Mouse (Mus musculus) MEL (cell line): Measurements from ENCODE around the gene Poldip2. TPM values are rescaled to one million over a fixed set of nuclear protein-coding genes. Genes with fewer than 3 reads are reported as not detected.

Experiments
- DNase-seq: peaks from one replicate; pipeline ENCODE4 v3.0.0; 2011; ENCODE audit warnings: low read depth, low spot score
- H3K27ac ChIP-seq: 2 replicates; pipeline ENCODE4 v1.5.1; 2012; ENCODE audit warnings: low read depth, mild to moderate bottlenecking, control low read depth, low read length, moderate library complexity; ENCODE audit not compliant: control insufficient read depth
- H3K27me3 ChIP-seq, 2 experiments: fragments of 150-350 bp in 1 of 2; sonication (generic) in 1 of 2; 2 replicates each; pipeline ENCODE4 v1.6.1; 2012; ENCODE audit warnings: low read length in 2 of 2, mild to moderate bottlenecking in 2 of 2, improper control_type of control experiment in 1 of 2, moderate library complexity in 1 of 2; ENCODE audit not compliant: insufficient read depth in 2 of 2, control insufficient read depth in 1 of 2
- H3K36me3 ChIP-seq, 2 experiments: 2 replicates each; pipeline ENCODE4 v1.6.1; 2012 to 2014; ENCODE audit warnings: low read length in 2 of 2, improper control_type of control experiment in 1 of 2, inconsistent platforms in 1 of 2, mild to moderate bottlenecking in 1 of 2; ENCODE audit not compliant: insufficient read depth in 2 of 2, control insufficient read depth in 1 of 2
- H3K4me1 ChIP-seq, 2 experiments: fragments of 150-350 bp in 1 of 2; sonication (generic) in 1 of 2; 2 replicates each; pipeline ENCODE4 v1.6.1; 2012; ENCODE audit warnings: low read length in 2 of 2, improper control_type of control experiment in 1 of 2, mild to moderate bottlenecking in 1 of 2; ENCODE audit not compliant: insufficient read depth in 2 of 2, control insufficient read depth in 1 of 2
- H3K4me3 ChIP-seq, 2 experiments: fragments of 150-350 bp in 1 of 2; sonication (generic) in 1 of 2; 2 replicates each; pipeline ENCODE4 v1.5.1; 2012; ENCODE audit warnings: low read depth in 2 of 2, low read length in 2 of 2, mild to moderate bottlenecking in 2 of 2, moderate library complexity in 2 of 2, control low read depth in 1 of 2, improper control_type of control experiment in 1 of 2; ENCODE audit not compliant: control insufficient read depth in 1 of 2, insufficient read depth in 1 of 2
- H3K79me2 ChIP-seq: 2 replicates; pipeline ENCODE4 v1.6.1; 2012; ENCODE audit warnings: mild to moderate bottlenecking, low read length, moderate library complexity; ENCODE audit not compliant: control insufficient read depth, poor library complexity, insufficient read depth
- H3K9ac ChIP-seq: 2 replicates; pipeline ENCODE4 v1.6.1; 2012; ENCODE audit warnings: low read depth, mild to moderate bottlenecking, control low read depth, low read length, moderate library complexity; ENCODE audit not compliant: control insufficient read depth, poor library complexity, severe bottlenecking
- H3K9me3 ChIP-seq: fragments of 150-350 bp; sonication (generic); replicated peaks from 2 replicates; pipeline ENCODE4 v1.6.1; 2012; ENCODE audit warnings: mild to moderate bottlenecking, low read length, improper control_type of control experiment, moderate library complexity; ENCODE audit not compliant: insufficient read depth
- BHLHE40 ChIP-seq: IDR thresholded peaks from 2 replicates; pipeline ENCODE4 v1.6.1; 2012; ENCODE audit warnings: low read depth, mild to moderate bottlenecking, inconsistent platforms, low read length, improper control_type of control experiment, borderline replicate concordance
- CHD1 ChIP-seq: IDR thresholded peaks from 2 replicates; pipeline ENCODE4 v1.6.1; 2012; ENCODE audit warnings: low read depth, mild to moderate bottlenecking, inconsistent platforms, low read length, improper control_type of control experiment
- EP300 ChIP-seq, 2 experiments: IDR thresholded peaks; 2 replicates each; pipeline ENCODE4 v1.6.1; 2011; ENCODE audit warnings: improper control_type of control experiment in 2 of 2, low read length in 2 of 2, low read depth in 1 of 2, mild to moderate bottlenecking in 1 of 2
- ETS1 ChIP-seq: IDR thresholded peaks from 2 replicates; pipeline ENCODE4 v1.6.1; 2012; ENCODE audit warnings: low read depth, mild to moderate bottlenecking, inconsistent platforms, low read length, improper control_type of control experiment, moderate library complexity
- GATA1 ChIP-seq: IDR thresholded peaks from 2 replicates; pipeline ENCODE4 v1.6.1; 2011; ENCODE audit warnings: low read depth, low read length, improper control_type of control experiment
- JUND ChIP-seq: IDR thresholded peaks from 2 replicates; pipeline ENCODE4 v1.6.1; 2011; ENCODE audit warnings: low read depth, mild to moderate bottlenecking, improper control_type of control experiment, low read length
- KAT2A ChIP-seq: conservative IDR thresholded peaks from 2 replicates; pipeline ENCODE4 v1.6.1; 2012; ENCODE audit warnings: low read depth, low read length, improper control_type of control experiment, inconsistent platforms
- MAFK ChIP-seq: IDR thresholded peaks from 2 replicates; pipeline ENCODE4 v1.6.1; 2011; ENCODE audit warnings: low read depth, mild to moderate bottlenecking, low read length, improper control_type of control experiment, borderline replicate concordance
- MAX ChIP-seq: IDR thresholded peaks from 2 replicates; pipeline ENCODE4 v1.6.1; 2011; ENCODE audit warnings: low read length, improper control_type of control experiment
- MXI1 ChIP-seq: IDR thresholded peaks from 2 replicates; pipeline ENCODE4 v1.6.1; 2011; ENCODE audit warnings: mild to moderate bottlenecking, low read depth, low read length, improper control_type of control experiment
- MYC ChIP-seq: IDR thresholded peaks from 2 replicates; pipeline ENCODE4 v1.6.1; 2011; ENCODE audit warnings: low read depth, mild to moderate bottlenecking, low read length, improper control_type of control experiment, moderate library complexity
- POLR2A ChIP-seq, 2 experiments: IDR thresholded peaks; 2 replicates each; pipeline ENCODE4 v1.6.1; 2011 to 2012; ENCODE audit warnings: low read length in 2 of 2, mild to moderate bottlenecking in 2 of 2, control low read depth in 1 of 2, improper control_type of control experiment in 1 of 2, low read depth in 1 of 2, moderate library complexity in 1 of 2; ENCODE audit not compliant: control insufficient read depth in 1 of 2, insufficient read depth in 1 of 2, poor library complexity in 1 of 2
- RAD21 ChIP-seq: IDR thresholded peaks from 2 replicates; pipeline ENCODE4 v1.6.1; 2011; ENCODE audit warnings: mild to moderate bottlenecking, low read depth, low read length, improper control_type of control experiment
- RCOR1 ChIP-seq: IDR thresholded peaks from 2 replicates; pipeline ENCODE4 v1.6.1; 2012; ENCODE audit warnings: low read depth, mild to moderate bottlenecking, inconsistent platforms, low read length, improper control_type of control experiment
- SIN3A ChIP-seq: IDR thresholded peaks from 2 replicates; pipeline ENCODE4 v1.6.1; 2012; ENCODE audit warnings: low read length, improper control_type of control experiment, inconsistent platforms
- TAL1 ChIP-seq: IDR thresholded peaks from 2 replicates; pipeline ENCODE4 v1.6.1; 2012; ENCODE audit warnings: mild to moderate bottlenecking, inconsistent platforms, low read length, moderate library complexity, mixed read lengths
- TCF12 ChIP-seq: IDR thresholded peaks from 2 replicates; pipeline ENCODE4 v1.6.1; 2014; ENCODE audit warnings: low read depth, mild to moderate bottlenecking, inconsistent platforms, low read length, improper control_type of control experiment, moderate library complexity
- USF1 ChIP-seq: IDR thresholded peaks from 2 replicates; pipeline ENCODE4 v1.6.1; 2014; ENCODE audit warnings: low read depth, mild to moderate bottlenecking, inconsistent platforms, low read length, improper control_type of control experiment, moderate library complexity
- USF2 ChIP-seq, 2 experiments: IDR thresholded peaks; 2 replicates each; pipeline ENCODE4 v1.6.1; 2011 to 2012; ENCODE audit warnings: improper control_type of control experiment in 2 of 2, low read length in 2 of 2, borderline replicate concordance in 1 of 2, inconsistent platforms in 1 of 2, low read depth in 1 of 2, mild to moderate bottlenecking in 1 of 2; ENCODE audit not compliant: insufficient read depth in 1 of 2
- ZMIZ1 ChIP-seq: IDR thresholded peaks from 2 replicates; pipeline ENCODE4 v1.6.1; 2012; ENCODE audit warnings: low read depth, mild to moderate bottlenecking, inconsistent platforms, low read length, improper control_type of control experiment, moderate library complexity
- polyA plus RNA-seq, 2 experiments: library from polyadenylated mRNA; stranded (reverse) in 1 of 2; unstranded in 1 of 2; fragments of >175 nt in 1 of 2; fragments of >200 nt in 1 of 2; gene quantifications; 2 replicates each; pipeline versions ENCODE4 v1.2.1 to v1.2.4; 2012; ENCODE audit warnings: low replicate concordance in 2 of 2, low read depth in 1 of 2; ENCODE audit not compliant: insufficient read length in 2 of 2, insufficient read depth in 1 of 2, missing spikeins in 1 of 2
- total RNA-seq: library from RNA; depleted of rRNA; stranded (reverse); fragments of 300-350 nt; gene quantifications from 2 replicates; pipeline ENCODE4 v1.2.3, GENCODE M21; 2012; rRNA removed

The Poldip2 gene
- total and polyA plus RNA-seq, 3 experiments, result 166 to 260 (median 182) TPM

DNA sequence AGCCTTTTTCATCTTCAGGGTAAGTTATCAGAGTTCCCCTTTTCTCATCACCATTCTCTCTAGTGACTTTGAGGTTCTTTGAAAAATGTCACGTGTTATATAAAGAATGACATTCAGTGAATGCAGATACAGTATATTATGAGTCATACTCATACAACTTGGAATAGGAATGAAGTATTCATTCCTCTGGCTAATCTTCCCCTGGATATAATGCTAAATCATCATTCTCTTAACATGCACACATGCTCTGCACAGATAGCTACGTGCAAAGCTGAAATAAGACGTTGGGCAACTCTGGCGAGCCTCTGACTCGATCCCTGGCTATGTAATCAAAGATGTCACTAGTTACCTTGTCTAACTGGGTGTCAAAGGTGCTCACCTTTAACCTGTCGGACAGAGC, 59.9 kb downstream of the Poldip2 start:
- Histone ChIP-seq H3K4me1 (peaks cover 15% of the 10 kb centered on the region in 2 experiments), H3K9me3 (no peaks in the 10 kb centered on the region), H3K9ac (no peak overlapping the region), H3K27me3 (no peaks in the 10 kb centered on the region), H3K36me3 (peaks cover 0 to 17% of the 10 kb centered on the region in 2 experiments), H3K79me2 (no peaks in the 10 kb centered on the region), H3K27ac (peak overlapping the region; percentile 26; the same call in 1 of the 2 replicates), H3K4me3 (no peak overlapping the region)
- peak; percentile 87 for DNase-seq
- peak; percentile 68 for TF ChIP-seq TAL1
- peak; percentile 72 for TF ChIP-seq TCF12
- peak; percentile 79 to 80 for TF ChIP-seq EP300 (IDR thresholded peaks at IDR 0.05; ENCODE audit: low read depth in 1 of 2, low read length in 2 of 2)
- peak; percentile 50 for TF ChIP-seq RCOR1
- peak; percentile 95 for TF ChIP-seq ETS1
- peak; percentile 89 for TF ChIP-seq USF1
- TF ChIP-seq SIN3A, result peak; percentile 90
- TF ChIP-seq KAT2A, result no peak
- TF ChIP-seq CHD1, result no peak
- peak; percentile 94 for TF ChIP-seq BHLHE40
- no peak for TF ChIP-seq RAD21
- TF ChIP-seq MYC, result peak; percentile 92
- TF ChIP-seq USF2 (IDR thresholded peaks at IDR 0.05; ENCODE audit: borderline replicate concordance in 1 of 2, insufficient read depth in 1 of 2, low read depth in 1 of 2, low read length in 2 of 2), result peak in 1 of 2 experiments; percentile 36; a peak in 1 of 4 replicates
- peak; percentile 83; the same call in 1 of the 2 replicates for TF ChIP-seq JUND
- TF ChIP-seq GATA1, result peak; percentile 76
- TF ChIP-seq POLR2A (IDR thresholded peaks at IDR 0.05; ENCODE audit: control insufficient read depth in 1 of 2, insufficient read depth in 1 of 2, low read depth in 1 of 2, low read length in 2 of 2, poor library complexity in 1 of 2), result no peak
- TF ChIP-seq MAX, result peak; percentile 96
- peak; percentile 79; the same call in 1 of the 2 replicates for TF ChIP-seq MAFK
- TF ChIP-seq ZMIZ1, result no peak
- TF ChIP-seq MXI1, result peak; percentile 85

Other genes starting within 250 kb of the Poldip2 start
- gene BC030499, start 221.4 kb upstream of the Poldip2 start, total RNA-seq, result 0.73 and 1.6 TPM in 2 replicates
- gene BC030499, start 221.4 kb upstream of the Poldip2 start, polyA plus RNA-seq, result 1 to 10 TPM in 1 of 2 experiments, not detected in 1; 1.1 TPM
- gene Spag5, start 210.7 kb upstream of the Poldip2 start, total RNA-seq, result 40.1 and 50.9 TPM in 2 replicates
- gene Spag5, start 210.7 kb upstream of the Poldip2 start, polyA plus RNA-seq, result 100 to 1,000 TPM in 1 of 2 experiments, 10 to 100 TPM in 1; 77.5 to 274 TPM
- 3.0 and 4.0 TPM in 2 replicates for gene Aldoc, start 189.2 kb upstream of the Poldip2 start, total RNA-seq
- gene Aldoc, start 189.2 kb upstream of the Poldip2 start, polyA plus RNA-seq, result 1 to 10 TPM in 1 of 2 experiments, not detected in 1; 8.1 TPM
- 27.6 and 28.5 TPM in 2 replicates for gene Pigs, start 183.8 kb upstream of the Poldip2 start, total RNA-seq
- 10 to 100 TPM; 51.2 to 97.1 TPM for gene Pigs, start 183.8 kb upstream of the Poldip2 start, polyA plus RNA-seq
- gene Unc119, start 168.7 kb upstream of the Poldip2 start, total RNA-seq, result 61.7 and 63.0 TPM in 2 replicates
- gene Unc119, start 168.7 kb upstream of the Poldip2 start, polyA plus RNA-seq, result 100 to 1,000 TPM in 1 of 2 experiments, not detected in 1; 140 TPM
- not detected in 2 replicates for gene Foxn1, start 125.6 kb upstream of the Poldip2 start, total RNA-seq
- not detected for gene Foxn1, start 125.6 kb upstream of the Poldip2 start, polyA plus RNA-seq
- gene Slc13a2, start 90.0 kb upstream of the Poldip2 start, total RNA-seq, result not detected in 2 replicates
- gene Slc13a2, start 90.0 kb upstream of the Poldip2 start, polyA plus RNA-seq, result not detected
- gene Slc46a1, start 46.5 kb upstream of the Poldip2 start, total RNA-seq, result 7.5 and 11.6 TPM in 2 replicates
- gene Slc46a1, start 46.5 kb upstream of the Poldip2 start, polyA plus RNA-seq, result 1 to 10 TPM in 1 of 2 experiments, not detected in 1; 8.3 TPM
- 0.73 and 1.1 TPM in 2 replicates for gene Sarm1, start 14.4 kb upstream of the Poldip2 start, total RNA-seq
- gene Sarm1, start 14.4 kb upstream of the Poldip2 start, polyA plus RNA-seq, result 1 to 10 TPM in 1 of 2 experiments, not detected in 1; 4.3 TPM
- gene Vtn, start 13.1 kb upstream of the Poldip2 start, total RNA-seq, result not detected in 2 replicates
- gene Vtn, start 13.1 kb upstream of the Poldip2 start, polyA plus RNA-seq, result under 1 TPM in 1 of 2 experiments, not detected in 1; 0.18 TPM
- 0.15 TPM in 1 of 2 replicates, not detected in the other for gene Sebox, start 8.7 kb upstream of the Poldip2 start, total RNA-seq
- gene Sebox, start 8.7 kb upstream of the Poldip2 start, polyA plus RNA-seq, result under 1 TPM in 1 of 2 experiments, not detected in 1; 0.06 TPM
- gene Tmem199, start within 50 bp of the Poldip2 start, total RNA-seq, result 51.9 and 57.1 TPM in 2 replicates
- 10 to 100 TPM in 1 of 2 experiments, not detected in 1; 36.5 TPM for gene Tmem199, start within 50 bp of the Poldip2 start, polyA plus RNA-seq
- gene Tnfaip1, start 24.1 kb downstream of the Poldip2 start, total RNA-seq, result 3.9 and 4.7 TPM in 2 replicates
- 1 to 10 TPM in 1 of 2 experiments, not detected in 1; 7.4 TPM for gene Tnfaip1, start 24.1 kb downstream of the Poldip2 start, polyA plus RNA-seq
- gene Ift20, start 24.2 kb downstream of the Poldip2 start, total RNA-seq, result 153 and 196 TPM in 2 replicates
- gene Ift20, start 24.2 kb downstream of the Poldip2 start, polyA plus RNA-seq, result 100 to 1,000 TPM in 1 of 2 experiments, not detected in 1; 128 TPM
- gene Tmem97, start 38.6 kb downstream of the Poldip2 start, total RNA-seq, result 204 and 207 TPM in 2 replicates
- 100 to 1,000 TPM; 166 to 215 TPM for gene Tmem97, start 38.6 kb downstream of the Poldip2 start, polyA plus RNA-seq
- gene Nlk, start 185.2 kb downstream of the Poldip2 start, total RNA-seq, result 17.9 and 20.0 TPM in 2 replicates
- 10 to 100 TPM in 1 of 2 experiments, not detected in 1; 16.9 TPM for gene Nlk, start 185.2 kb downstream of the Poldip2 start, polyA plus RNA-seq
- gene Ccnq, start 239.5 kb downstream of the Poldip2 start, total RNA-seq, result 74.1 and 77.5 TPM in 2 replicates
- 10 to 100 TPM in 1 of 2 experiments, not detected in 1; 80.5 TPM for gene Ccnq, start 239.5 kb downstream of the Poldip2 start, polyA plus RNA-seq